Mouse (Mus musculus) heart, postnatal 0 days (tissue): ENCODE measurements around the gene Tmcc1. TPM values are rescaled to one million over a fixed set of nuclear protein-coding genes. Genes with fewer than 3 reads are reported as not detected.
A peak's percentile ranks its signal among the peaks of the same experiment; 100 is the strongest.

Experiments used
- ATAC-seq: fragments of 200-750 bp; cut with Nextera tagmentation; 2 replicates; pipeline ENCODE4 v1.8.0; 2017; ENCODE audit warnings: low read depth, moderate number of reproducible peaks, moderate library complexity; ENCODE audit not compliant: insufficient read depth
- DNase-seq: peaks from one replicate; pipeline ENCODE4 v3.0.0-alpha.2; 2016; ENCODE audit warnings: low spot score
- H3K27ac ChIP-seq: fragments of 300-500 bp; sonication (generic); 2 replicates; pipeline ENCODE4 v1.5.1; 2014; ENCODE audit warnings: low read depth, mild to moderate bottlenecking
- H3K27me3 ChIP-seq: fragments of 300-500 bp; sonication (generic); 2 replicates; pipeline ENCODE4 v1.6.1; 2014; ENCODE audit warnings: low read length, mixed read lengths; ENCODE audit not compliant: control insufficient read depth, insufficient read depth
- H3K36me3 ChIP-seq: fragments of 300-500 bp; sonication (generic); replicated peaks from 2 replicates; pipeline ENCODE4 v1.6.1; 2014; ENCODE audit warnings: low read length, mixed read lengths; ENCODE audit not compliant: control insufficient read depth, insufficient read depth
- H3K4me1 ChIP-seq: fragments of 300-500 bp; sonication (generic); 2 replicates; pipeline ENCODE4 v1.6.1; 2014; ENCODE audit warnings: antibody characterized with exemption; ENCODE audit not compliant: control insufficient read depth, insufficient read depth
- H3K4me2 ChIP-seq: fragments of 300-500 bp; sonication (generic); 2 replicates; pipeline ENCODE4 v1.6.1; 2014; ENCODE audit warnings: low read depth, mild to moderate bottlenecking, low read length, moderate library complexity
- H3K4me3 ChIP-seq: fragments of 300-500 bp; sonication (generic); 2 replicates; pipeline ENCODE4 v1.5.1; 2014; ENCODE audit warnings: low read depth, low read length
- H3K9ac ChIP-seq: fragments of 300-500 bp; sonication (generic); replicated peaks from 2 replicates; pipeline ENCODE4 v1.6.1; 2014; ENCODE audit warnings: low read depth, low read length, mixed read lengths
- H3K9me3 ChIP-seq: fragments of 300-500 bp; sonication (generic); replicated peaks from 2 replicates; pipeline ENCODE4 v1.6.1; 2016; ENCODE audit warnings: low read length; ENCODE audit not compliant: control insufficient read depth
- CTCF ChIP-seq: IDR thresholded peaks from 2 replicates; pipeline ENCODE4 v1.5.1; 2016; ENCODE audit warnings: antibody characterized with exemption, control low read depth, low read depth
- EP300 ChIP-seq: IDR thresholded peaks from 2 replicates; pipeline ENCODE4 v1.6.1; 2016; ENCODE audit warnings: antibody characterized with exemption, low read depth
- WGBS: fragments of 180-500 bp; shearing (Covaris S2); extraction: QIAGEN DNeasy Blood & Tissue Kit; methylation state at CpG from one replicate; pipeline ENCODE4 v1.1.7; 2014; 5-methylcytosine and 5-hydroxymethylcytosine counted together
- polyA plus RNA-seq: library from polyadenylated mRNA; unstranded; fragments of >200 nt; fragmentation: Nextera tagmentation; extraction: Ambion mirVana; gene quantifications from 2 replicates; pipeline ENCODE4 v1.2.1, GENCODE M21; 2015
- total RNA-seq: library from RNA; depleted of rRNA; stranded (reverse); fragments of >200 nt; gene quantifications from 2 replicates; pipeline ENCODE4 v1.2.3, GENCODE M21; 2014; ENCODE audit warnings: low replicate concordance

Gene Tmcc1
- total and polyA plus RNA-seq, 2 experiments from 2014 or later, result 6.9 to 21.1 TPM

GRCm38 (mm10) chr6:115991108-115991880 is 202.0 kb downstream of the Tmcc1 start:
- no peak for ATAC-seq
- Histone ChIP-seq H3K27ac (peak overlapping the region; percentile 28), H3K9ac (peak overlapping the region; percentile 71), H3K27me3 (peaks cover 26% of the 10 kb centered on the region), H3K4me1 (peaks cover 3% of the 10 kb centered on the region; the same call in 1 of the 2 replicates), H3K36me3 (no peaks in the 10 kb centered on the region; the same call in 1 of the 2 replicates), H3K9me3 (peaks cover 11% of the 10 kb centered on the region), H3K4me2 (peak overlapping the region; percentile 64), H3K4me3 (peak overlapping the region; percentile 65)
- no peak for DNase-seq
- TF ChIP-seq CTCF, result no peak
- TF ChIP-seq EP300, result no peak
- WGBS, result 36% methylated on average over 13 of the region's 13 CpGs

- H3K9ac ChIP-seq, result peak overlapping the region; percentile 38
- peaks cover 11% of the 10 kb centered on the region; the same call in 1 of the 2 replicates for H3K4me1 ChIP-seq
- DNase-seq (no peak), ATAC-seq (no peak)
- no peaks in the 10 kb centered on the region; the same call in 1 of the 2 replicates for H3K36me3 ChIP-seq
- TF ChIP-seq CTCF (no peak), EP300 (no peak)
- 52% methylated on average over 9 of the region's 9 CpGs for WGBS
- peaks cover 11% of the 10 kb centered on the region for H3K9me3 ChIP-seq
- peak overlapping the region; percentile 64 for H3K4me2 ChIP-seq
- peaks cover 26% of the 10 kb centered on the region for H3K27me3 ChIP-seq
- H3K4me3 ChIP-seq, result peak overlapping the region; percentile 65
- H3K27ac ChIP-seq, result peak overlapping the region; percentile 28; the same call in 1 of the 2 replicates
Measured at GRCm38 (mm10) chr6:115990479-115990878, 202.8 kb downstream of the Tmcc1 start.

GRCm38 (mm10) chr6:115990056-115990455 is 203.2 kb downstream of the Tmcc1 start:
- no peak for ATAC-seq
- peak overlapping the region; percentile 38 for H3K9ac ChIP-seq
- TF ChIP-seq EP300 (no peak), CTCF (no peak)
- H3K27ac ChIP-seq, result peak overlapping the region; percentile 8; the same call in 1 of the 2 replicates
- peaks cover 12% of the 10 kb centered on the region; the same call in 1 of the 2 replicates for H3K4me1 ChIP-seq
- H3K4me3 ChIP-seq, result peak overlapping the region; percentile 65
- peaks cover 26% of the 10 kb centered on the region for H3K27me3 ChIP-seq
- no peak for DNase-seq
- 68% methylated on average over 3 of the region's 3 CpGs for WGBS
- peaks cover 9% of the 10 kb centered on the region for H3K9me3 ChIP-seq
- no peaks in the 10 kb centered on the region; the same call in 1 of the 2 replicates for H3K36me3 ChIP-seq
- H3K4me2 ChIP-seq, result peak overlapping the region; percentile 64

GRCm38 (mm10) chr6:115989607-115990006 is 203.7 kb downstream of the Tmcc1 start:
- peaks cover 5% of the 10 kb centered on the region; the same call in 1 of the 2 replicates for H3K9me3 ChIP-seq
- H3K4me3 ChIP-seq, result peak overlapping the region; percentile 65
- H3K4me1 ChIP-seq, result peaks cover 12% of the 10 kb centered on the region; the same call in 1 of the 2 replicates
- no peak overlapping the region for H3K9ac ChIP-seq
- H3K36me3 ChIP-seq, result no peaks in the 10 kb centered on the region; the same call in 1 of the 2 replicates
- ATAC-seq (no peak), DNase-seq (no peak)
- H3K27ac ChIP-seq, result peak overlapping the region; percentile 8; the same call in 1 of the 2 replicates
- TF ChIP-seq CTCF, result no peak
- no peak for TF ChIP-seq EP300
- H3K27me3 ChIP-seq, result peaks cover 24% of the 10 kb centered on the region
- H3K4me2 ChIP-seq, result peak overlapping the region; percentile 64
- WGBS, result 65% methylated on average over 4 of the region's 4 CpGs

GRCm38 (mm10) chr6:115989032-115989431 is 204.3 kb downstream of the Tmcc1 start:
- Histone ChIP-seq H3K27me3 (peaks cover 18% of the 10 kb centered on the region), H3K36me3 (no peaks in the 10 kb centered on the region; the same call in 1 of the 2 replicates), H3K27ac (peak overlapping the region; percentile 7; the same call in 1 of the 2 replicates), H3K9me3 (no peaks in the 10 kb centered on the region), H3K4me3 (peak overlapping the region; percentile 65), H3K4me1 (peaks cover 12% of the 10 kb centered on the region; the same call in 1 of the 2 replicates), H3K4me2 (peak overlapping the region; percentile 64), H3K9ac (no peak overlapping the region)
- DNase-seq (no peak), ATAC-seq (no peak)
- no peak for TF ChIP-seq CTCF
- no peak for TF ChIP-seq EP300
- WGBS, result 68% methylated on average over 5 of the region's 5 CpGs
